Mouse (Mus musculus) right cerebral cortex, postnatal 36 days (tissue): ENCODE data around the gene D5Ertd579e.

Source experiments
- DNase-seq, 2 experiments: peaks; one replicate each; pipeline ENCODE4 v3.0.0; 2022; ENCODE audit warnings: low spot score in 2 of 2, mixed read lengths in 1 of 2

Gene D5Ertd579e

DNA sequence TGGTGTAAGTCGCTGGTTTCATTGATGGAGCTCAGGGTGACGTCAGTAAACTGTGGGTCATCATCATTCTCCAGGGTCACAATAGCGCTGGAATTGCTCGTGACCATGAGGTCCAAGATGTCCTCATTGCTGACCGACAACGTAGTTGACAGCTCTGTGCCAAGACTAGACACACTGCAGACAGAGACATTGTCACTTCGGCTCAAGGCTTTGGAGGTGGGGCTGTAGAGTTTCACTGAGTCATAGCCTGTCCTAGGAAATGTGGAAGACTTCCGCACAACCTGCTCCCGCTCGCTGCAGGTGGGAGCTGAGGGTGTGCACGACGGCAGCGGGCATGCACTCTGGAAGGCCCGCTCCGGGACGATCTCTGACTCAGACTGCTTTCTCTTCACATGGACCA is 124.5 kb downstream of the D5Ertd579e start:
- DNase-seq = no peak

DNA sequence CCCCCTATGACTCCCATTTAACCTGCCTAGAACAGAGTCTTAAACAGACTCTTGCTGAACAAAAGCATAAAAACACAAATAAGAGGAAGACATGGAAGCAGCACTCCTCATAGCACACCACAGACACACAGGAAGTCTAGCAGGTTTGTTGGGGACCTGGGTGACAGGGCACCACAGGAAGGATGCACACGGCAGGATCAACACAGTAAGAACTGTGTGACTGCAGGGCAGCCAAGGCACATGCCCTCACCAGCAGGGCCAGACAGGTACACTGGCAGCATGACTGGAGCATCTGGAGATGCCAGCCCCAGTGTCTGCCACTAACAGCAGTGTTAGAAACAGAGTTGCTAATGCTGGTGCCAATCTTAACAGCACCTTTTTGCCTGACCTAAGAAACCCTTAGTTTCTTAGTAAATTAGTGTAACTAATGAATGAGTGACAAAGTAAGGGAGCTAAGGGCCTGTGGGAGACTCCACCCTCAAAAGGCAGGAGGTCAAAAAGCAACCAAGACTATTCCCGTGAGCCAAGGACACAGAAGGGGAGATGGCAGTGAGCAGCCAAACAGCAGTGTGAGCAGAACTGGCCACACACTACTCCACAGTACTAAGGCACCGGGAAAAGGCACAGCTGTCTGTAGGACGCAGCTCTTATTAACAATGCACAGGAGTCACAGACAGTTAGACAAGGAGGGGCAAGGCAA is 125.1 kb downstream of the D5Ertd579e start:
- DNase-seq = no peak

DNA sequence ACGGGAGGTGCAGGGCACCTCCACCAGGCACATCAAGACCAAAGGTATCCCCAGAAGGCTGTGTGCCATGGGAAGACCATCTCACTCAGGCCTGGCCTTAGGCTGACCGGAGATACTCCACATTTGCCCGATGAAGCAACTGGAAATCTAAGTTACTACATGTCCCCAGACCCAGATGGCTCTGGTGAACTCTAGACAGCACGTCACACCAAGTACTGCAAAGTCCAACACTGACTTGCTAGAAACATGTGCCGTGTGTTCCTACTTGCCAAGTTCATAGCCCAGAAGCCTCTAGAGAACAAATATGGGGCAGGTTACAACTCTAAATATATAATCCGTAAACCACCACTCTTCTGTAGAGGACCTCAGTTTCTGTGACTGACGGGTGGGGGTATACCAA is 125.7 kb downstream of the D5Ertd579e start:
- no peak for DNase-seq

DNA sequence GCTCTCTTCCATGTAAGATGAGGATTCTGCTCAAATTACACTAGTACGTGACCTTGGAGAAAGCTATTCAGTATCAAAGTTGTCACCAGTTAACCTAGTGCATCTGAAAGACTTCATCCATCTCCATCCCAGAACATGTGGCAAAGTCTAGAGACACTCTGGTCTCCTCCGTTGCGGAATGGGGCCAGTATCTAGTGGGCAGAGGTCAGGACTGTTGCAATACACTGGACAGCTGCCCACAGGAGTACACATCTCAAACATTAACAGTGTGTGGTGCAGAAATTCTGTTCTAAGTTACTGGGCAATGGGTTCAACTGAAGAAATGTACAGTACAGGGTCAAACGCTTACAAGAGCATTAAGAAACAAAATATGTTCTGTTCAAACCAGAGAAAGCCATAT is 127.7 kb downstream of the D5Ertd579e start:
- no peak for DNase-seq

DNA sequence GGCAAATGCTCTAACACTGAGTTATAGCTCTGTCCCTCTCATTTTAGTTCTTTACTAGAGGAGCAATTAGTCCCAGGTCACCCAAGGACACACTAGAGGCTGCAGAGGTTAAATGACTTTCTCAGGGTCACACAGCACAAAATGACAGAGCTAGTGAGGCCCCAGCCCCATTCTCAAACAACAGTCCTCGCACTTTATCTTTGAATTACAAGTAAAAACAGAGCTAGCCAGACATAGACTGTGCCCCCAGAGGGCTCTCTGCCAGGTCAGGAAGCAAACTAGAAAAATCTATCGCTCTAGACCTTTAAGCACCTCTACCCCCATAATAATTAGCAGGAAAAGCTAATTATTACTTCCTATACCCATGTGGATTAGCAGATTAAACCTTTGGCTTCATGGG is 128.2 kb downstream of the D5Ertd579e start:
- no peak for DNase-seq

DNA sequence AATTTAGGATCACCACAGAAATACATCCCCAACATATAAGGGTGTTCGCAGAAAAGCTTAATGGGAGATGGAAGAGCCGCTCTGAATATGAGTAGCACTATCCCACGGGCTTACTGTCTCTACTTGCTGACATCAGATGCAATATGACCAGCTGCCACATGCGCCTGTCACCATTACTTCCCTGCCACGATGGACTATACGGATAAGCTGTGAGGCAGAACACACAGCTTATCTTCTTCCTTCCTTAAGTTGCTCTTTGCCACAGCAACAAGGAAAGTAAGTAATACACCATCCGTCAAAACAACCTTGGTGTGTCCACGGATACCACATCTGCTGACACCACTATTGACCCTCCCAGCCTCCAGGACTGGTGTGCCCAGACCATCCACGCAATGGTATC is 131.3 kb downstream of the D5Ertd579e start:
- DNase-seq = no peak

DNA sequence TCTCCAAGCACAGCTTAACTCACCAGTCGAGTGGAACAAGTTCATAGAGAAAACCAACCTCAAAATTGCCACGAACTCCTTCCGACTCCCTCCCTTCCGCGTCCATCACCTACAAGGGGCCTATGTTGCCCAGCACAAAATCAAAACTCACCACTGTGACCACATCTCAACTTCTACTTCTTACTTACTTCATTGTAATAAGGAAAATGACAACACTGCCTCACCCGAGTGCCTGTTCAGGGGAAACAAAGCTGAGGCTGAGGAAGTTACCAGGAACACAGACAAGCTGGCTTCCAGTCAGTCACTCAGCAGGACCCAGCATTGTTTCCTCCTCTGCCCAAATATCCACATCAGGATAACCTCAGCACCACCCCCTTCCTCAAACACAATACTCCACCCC is 132.1 kb downstream of the D5Ertd579e start:
- no peak for DNase-seq

DNA sequence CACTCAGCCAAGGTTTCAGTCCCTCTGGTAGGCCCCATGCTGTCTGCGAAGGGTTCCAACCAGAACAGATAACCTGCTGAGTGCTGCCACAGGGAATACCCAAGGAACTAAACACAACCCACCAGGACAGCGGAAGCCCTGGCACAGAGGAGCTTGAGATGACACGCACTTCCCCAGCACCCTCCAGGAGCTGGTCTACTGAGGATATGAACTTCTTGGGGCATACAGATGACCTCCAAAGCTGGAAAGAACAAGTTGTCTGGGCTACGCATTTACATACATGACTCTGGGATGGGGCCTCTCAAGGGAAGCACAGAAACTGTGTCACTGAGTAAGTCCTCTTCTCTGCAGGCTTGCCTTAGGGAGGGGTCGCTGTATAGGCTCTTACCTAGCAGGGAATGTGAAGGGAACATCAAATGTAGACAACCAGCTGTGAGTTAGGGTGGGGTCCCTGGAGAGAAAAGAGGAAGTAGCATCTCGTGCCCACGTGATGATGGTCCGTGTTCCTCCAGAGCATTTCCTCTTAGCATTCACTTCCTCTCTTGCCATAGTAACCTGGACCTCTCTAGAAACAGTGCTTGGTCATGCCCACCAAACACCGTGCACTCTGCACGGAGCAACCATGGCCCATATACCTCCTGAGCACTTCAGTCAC is 132.9 kb downstream of the D5Ertd579e start:
- peak in 1 of 2 experiments; percentile 23 for DNase-seq

DNA sequence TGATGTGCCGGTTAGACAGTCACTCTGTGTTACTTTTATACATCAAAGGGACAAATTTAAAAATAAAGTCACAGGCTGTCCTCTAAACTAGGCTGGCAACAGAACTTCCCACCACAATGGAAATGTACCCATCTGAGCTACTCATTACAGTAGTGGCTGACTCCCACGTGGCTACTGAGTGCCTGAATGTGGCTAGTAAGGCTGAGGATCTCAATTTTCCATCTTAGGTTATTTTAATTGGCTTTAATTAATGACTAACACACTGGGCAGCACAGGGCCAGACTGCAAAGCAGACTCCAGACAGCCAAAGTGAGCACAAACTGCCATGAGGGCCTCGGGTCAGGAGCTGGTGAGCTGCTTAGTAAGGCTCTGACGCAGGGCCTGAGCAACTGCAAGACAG is 134.3 kb downstream of the D5Ertd579e start:
- DNase-seq = peak in 1 of 2 experiments; percentile 49

DNA sequence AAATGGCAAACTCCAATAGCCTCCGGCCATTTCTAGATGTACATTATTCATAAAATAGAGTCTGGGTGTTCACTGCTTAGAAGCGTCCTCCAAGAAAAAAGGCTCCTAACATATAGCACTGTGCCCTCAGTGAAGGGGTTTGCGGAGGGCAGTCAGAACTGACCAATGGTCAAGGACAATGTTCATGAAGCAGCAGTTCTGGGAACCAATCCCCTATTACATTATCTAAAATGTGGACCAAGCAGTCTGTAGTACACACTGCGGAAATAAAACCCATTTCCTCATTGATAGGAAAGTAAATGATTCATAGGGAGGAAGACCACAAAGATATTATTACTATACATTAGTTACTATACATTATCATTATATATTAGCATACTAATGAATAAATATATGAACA is 135.3 kb downstream of the D5Ertd579e start:
- no peak for DNase-seq

DNA sequence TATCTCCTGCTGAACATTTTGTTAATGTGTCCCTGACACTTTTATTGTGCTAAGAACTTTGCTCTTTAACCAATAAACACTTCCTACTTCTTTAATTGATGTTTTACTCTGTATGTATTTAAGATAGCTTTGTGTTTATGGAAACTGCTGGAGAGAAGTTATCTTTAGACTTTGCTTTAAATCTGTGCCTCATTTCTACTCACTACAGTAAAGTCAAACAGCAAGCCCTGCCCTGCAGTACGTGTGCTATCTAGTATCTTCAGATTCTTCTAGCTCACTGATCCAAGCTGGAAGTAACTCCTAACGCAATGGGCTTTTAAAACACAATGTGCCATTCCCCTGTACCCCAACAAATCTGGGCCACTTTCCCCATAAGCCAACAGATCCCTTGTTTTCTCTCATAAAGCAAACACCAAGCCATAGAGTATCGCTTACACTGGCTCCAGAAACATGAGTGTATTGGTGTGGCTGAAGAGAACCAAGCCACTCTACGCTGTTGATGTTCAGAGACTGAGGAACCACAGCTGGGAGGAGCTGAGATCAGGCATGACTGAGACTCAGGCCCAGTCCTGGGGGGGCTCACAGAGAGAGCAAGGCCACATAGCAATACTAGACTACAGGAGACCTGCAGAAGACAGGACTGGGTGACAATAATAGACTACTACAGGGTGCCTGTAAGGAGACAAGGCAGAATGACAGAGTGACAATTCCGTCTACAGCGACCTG is 136.2 kb downstream of the D5Ertd579e start:
- no peak for DNase-seq

DNA sequence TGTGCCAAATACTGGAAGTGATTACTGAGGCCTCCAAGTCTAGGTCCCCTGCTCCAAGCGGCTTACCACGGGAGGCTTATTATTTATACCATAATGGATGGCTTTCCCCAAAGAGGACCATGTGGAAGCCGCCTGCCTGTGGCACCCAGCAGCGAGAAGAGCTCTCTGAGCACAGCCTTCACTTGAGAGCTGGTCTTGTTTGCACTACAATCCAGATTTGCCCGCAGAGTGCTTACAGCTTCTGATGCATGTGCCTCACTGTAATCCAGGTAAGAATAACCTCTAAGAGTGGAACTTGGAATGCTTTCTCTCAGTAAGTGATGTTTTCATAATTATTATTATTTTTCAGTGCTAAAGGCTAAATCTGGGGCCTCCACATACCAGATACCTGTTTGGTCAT is 136.7 kb downstream of the D5Ertd579e start:
- DNase-seq = no peak

DNA sequence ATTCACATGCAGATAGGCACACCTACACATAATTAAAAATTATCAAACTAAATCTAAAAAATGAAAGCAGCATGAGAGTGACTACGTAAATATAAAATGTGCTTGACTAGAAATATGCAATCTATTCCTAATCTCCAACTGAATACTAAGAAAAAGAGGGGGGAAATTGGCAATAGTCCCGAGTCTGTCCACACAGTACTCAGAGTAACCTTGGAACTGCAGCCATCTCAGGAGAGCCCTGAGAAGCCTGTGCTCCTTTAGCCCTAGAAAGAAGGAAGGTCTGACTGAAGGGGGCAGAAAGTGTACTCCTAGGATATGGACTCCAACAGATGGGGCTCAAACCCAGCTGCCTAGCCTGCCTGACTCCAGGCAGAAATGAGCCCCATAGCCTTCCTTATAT is 137.3 kb downstream of the D5Ertd579e start:
- no peak for DNase-seq

DNA sequence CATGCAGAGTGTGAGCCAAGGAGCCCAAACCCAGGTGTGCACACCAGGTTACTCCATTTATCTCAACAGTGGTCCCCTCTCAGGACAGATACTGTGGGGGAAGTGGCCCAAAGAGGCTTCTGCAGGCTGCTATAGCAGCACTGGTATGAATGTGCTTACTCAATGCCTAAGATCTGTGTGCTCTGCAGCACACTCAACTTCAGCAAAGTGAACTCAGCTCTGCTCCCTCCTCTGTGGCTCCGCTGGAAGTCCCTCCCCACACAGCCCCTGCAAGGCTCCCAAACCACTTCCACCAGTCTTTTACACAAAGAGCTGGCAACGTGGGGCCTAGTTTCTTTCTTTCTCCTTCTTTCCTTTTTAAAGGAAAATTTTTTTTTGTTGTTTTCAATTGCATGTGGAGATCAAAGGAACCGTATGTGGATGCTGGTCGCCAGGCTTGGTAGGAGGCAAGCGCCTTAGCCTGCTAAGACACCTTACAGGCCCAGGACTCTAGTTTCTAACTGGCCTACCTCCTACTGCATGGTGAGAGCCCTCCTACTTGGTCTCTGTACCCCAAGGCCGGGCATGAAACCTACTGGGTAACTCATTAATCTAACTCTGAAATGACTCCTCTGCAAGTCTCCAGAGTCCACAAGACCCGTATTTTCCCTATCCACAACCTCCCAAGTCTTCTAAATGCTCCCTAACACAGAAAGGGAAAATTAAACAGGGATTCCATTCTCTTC is 138.1 kb downstream of the D5Ertd579e start:
- DNase-seq = no peak

DNA sequence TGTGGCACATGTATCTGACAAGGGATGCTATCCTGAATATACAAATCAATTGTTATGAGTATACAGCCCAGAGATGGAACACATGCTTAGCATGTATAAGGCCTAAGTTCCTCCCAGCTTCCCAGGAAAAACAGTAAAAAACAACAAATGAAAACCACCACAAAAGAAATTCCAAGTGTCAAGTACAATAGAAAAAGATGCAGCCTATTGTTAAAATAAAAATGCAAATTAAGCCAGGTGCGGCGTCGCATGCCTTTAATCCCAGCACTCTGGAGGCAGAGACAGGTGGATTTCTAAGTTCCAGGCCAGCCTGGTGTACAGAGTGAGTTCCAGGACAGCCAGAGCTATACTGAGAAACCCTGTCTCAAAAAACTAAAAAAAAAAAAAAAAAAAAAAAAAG is 138.9 kb downstream of the D5Ertd579e start:
- no peak for DNase-seq

DNA sequence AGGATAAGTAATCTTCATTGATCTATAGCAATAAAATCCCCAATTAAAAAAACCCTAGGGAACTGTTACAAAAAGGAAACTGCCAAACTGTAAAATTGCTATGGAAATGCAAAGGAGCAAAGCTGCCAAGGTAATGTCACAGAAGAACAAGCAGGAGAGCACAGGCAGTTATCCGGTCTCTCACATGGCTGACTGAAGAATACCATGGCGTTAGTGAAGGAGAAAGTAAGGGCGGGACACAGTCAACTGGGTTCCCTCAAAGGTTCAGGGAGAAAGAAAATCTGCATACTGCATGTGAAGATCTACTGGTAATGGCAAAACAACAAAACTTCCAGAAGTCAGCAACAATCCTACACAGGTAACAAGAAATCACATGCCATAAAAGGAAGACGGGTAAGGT is 139.5 kb downstream of the D5Ertd579e start:
- DNase-seq = no peak

DNA sequence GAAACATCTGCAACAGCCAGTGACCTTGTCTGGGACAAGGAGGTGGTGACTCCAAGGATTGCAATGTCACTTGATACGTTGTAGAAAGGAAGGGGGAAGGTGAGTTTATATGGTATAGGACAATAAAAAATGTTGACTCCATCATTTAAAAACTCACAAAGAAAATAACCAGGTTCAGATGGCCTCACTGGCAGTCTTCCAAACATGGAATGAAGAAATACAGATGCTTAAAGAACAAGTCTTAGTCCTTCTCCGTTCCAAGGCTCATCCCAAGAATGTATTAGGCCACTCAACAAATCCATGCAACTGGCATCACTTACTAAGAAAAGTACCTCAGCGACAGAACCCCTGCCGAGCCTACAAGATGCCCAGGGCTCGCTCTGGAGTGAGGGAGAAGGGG is 141.3 kb downstream of the D5Ertd579e start:
- DNase-seq = no peak

DNA sequence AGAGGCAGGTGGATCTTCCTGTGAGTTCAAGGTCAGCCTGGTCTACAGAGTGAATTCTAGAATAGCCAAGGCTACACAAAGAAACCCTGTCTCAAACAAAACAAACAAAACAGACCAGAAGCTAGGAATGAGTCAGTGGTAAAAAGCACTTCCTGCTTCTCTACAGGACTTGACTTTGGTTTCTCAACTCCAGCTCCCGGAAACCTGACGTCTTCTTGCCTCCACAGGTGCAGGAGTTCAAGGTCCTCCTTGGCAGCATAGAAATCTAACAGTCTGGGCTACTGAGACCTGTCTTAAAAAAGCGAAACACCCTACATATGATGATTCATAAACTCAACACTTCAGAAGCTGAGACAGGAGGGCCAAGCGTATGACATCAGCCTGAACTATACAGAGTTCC is 141.9 kb downstream of the D5Ertd579e start:
- DNase-seq = no peak

DNA sequence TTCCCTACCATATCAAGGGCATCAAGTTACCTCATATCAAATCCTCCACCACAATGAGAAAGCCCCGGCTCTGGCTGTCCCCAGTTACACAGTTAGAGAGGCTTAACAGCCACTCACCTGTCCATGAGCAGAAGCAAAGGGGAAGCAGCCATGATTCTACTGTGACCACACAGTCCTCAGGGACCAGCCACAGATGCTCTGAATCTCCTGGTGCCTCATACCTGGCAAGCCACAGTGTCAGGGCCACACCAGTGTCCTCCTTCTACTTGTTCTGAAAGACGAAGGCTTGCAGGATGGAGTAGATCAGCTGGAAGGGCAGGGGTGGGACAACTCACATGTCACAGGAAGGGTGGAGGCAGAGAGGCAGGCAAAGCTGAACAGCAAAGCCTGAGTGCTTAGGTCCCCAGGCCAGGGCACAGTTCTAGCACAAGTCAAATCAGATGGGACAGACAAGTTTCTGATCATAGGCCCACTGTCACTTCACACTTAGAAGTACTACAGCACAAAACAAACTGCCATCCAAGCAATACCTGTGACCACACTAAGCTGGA is 142.7 kb downstream of the D5Ertd579e start:
- no peak for DNase-seq

DNA sequence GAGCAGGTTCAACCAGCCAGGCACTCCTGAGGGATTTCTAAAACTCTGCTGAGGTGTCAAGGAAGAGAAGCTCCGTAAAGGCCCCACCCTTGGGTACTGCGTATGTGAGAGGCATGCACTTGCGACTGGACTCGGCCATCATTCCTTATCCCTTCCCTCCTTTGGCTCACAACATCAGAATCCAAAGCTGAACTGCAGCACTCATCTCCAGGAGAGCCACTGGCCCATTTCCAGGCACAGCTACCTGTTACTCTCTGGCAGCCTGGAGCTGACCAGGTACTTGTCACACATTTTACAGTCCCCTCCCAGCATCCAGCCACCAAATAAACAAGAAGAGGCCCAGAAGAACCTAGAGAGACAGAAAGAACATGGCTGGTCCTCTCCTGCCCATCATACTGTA is 143.4 kb downstream of the D5Ertd579e start:
- DNase-seq = no peak
